Mouse (Mus musculus) natural killer cell, adult 2 months (primary cell): Measurements from ENCODE around the gene Gm10251.
A peak's percentile ranks its signal among the peaks of the same experiment; 100 is the strongest.
"Not testable (repeated sequence)": the region's sequence is repeated elsewhere in the genome, so short reads cannot be mapped to it uniquely, and the experiment has no call there.

Experiments
- DNase-seq, 2 experiments: peaks; one replicate each; pipeline ENCODE4 v3.0.0; 2022; ENCODE audit warnings: low spot score in 2 of 2

Gene Gm10251

DNA sequence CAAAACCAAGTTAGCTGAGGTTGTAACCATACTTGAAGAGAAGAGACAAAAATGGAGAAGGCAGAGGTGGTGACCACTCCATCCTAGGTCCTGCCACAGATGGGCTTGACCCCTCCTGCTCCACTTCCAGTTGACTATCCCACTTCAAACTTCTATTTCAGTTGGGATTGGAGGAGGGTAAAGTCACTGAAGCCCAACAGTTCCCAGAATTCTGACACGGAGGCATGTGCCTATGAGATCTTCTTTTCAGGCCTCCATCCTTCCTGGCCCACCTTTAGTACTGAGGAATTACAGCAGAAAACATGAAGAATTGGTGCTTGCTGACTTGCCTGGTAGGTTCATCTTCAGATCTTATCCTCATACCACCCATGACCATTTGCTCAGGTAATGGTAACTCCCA is at the start of gene Gm10251:
Gm10251 (minus strand) TSS at position 101 of the 400 bp plus-strand sequence.
- DNase-seq, result not testable (repeated sequence)

DNA sequence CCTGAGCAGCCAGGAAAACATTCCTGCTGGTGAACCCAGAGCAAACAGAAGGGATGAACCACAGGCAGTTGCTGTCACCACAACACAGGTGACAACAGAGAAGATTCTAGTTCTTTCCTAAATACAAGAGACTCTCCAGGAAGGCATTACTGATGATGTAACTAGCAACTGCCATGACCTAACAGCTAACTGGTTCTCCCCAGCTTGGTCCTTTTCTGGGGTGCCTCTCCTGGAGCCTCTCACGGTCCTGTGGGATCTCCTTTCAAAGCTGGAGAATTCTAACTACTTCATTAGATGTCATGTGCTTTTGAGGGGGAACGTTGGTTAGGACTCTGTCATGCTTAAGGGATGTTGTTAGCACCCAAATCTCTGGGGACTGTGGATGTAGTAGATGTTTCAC is 36.2 kb upstream of the Gm10251 start, which contains the start of gene Gm8050:
Gm8050 (minus strand) TSS at position 101 of the 400 bp plus-strand sequence.
- DNase-seq, result not testable (repeated sequence)

DNA sequence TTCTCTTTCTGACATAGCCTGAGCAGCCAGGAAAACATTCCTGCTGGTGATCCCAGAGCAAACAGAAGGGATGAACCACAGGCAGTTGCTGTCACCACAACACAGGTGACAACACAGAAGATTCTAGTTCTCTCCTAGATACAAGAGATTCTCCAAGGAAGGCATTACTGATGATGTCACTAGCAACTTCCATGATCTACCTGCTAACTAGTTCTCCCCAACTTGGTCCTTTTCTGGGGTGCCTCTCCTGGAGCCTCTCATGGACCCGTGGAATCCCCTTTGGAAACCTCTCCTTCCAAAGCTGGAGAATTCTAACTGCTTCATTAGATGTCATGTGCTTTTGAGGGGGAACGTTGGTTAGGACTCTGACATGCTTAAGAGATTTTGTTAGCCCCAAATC is 61.7 kb downstream of the Gm10251 start, which contains the start of gene Gm3460:
Gm3460 (minus strand) TSS at position 101 of the 400 bp plus-strand sequence.
- not testable (repeated sequence) for DNase-seq

DNA sequence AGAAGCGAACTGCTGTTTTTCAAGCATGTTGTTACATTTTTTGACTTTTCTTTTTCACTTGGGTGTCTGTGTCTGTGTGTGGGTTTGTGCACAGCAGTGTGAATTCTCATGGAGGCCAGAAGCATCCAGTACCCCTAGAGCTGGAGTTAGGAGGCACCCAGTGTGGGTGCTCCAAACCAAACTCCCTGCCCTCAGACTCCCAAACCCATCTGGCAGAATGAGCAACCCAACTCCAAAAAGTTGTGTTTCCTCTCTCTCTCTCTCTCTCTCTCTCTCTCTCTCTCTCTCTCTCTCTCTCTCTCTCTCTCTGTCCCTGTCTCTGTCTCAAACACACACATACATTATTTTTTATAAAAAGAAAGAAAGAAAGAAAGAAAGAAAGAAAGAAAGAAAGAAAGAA is 77.5 kb downstream of the Gm10251 start:
- peak in 1 of 2 experiments; percentile 0 for DNase-seq

DNA sequence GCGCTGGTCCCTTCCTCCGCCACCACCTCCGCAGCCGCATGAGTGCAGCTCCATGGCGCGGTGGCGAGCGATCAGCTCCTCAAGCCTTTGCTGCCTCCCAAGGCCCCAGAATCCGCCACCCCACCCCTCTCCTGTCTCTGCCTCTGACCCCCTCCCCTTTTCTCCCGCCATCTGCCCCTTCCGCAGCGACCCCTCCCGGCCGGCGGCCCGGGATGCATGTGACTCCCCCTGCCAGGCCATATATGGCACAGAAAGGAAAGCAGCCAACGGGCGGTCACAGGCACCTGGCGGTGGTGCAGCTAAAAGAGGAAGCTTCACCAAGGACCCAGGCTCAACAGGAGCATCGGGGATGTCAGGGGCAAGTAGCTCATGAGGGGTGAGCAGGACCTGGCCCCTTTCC is 79.0 kb downstream of the Gm10251 start:
- DNase-seq, result not testable (repeated sequence)

DNA sequence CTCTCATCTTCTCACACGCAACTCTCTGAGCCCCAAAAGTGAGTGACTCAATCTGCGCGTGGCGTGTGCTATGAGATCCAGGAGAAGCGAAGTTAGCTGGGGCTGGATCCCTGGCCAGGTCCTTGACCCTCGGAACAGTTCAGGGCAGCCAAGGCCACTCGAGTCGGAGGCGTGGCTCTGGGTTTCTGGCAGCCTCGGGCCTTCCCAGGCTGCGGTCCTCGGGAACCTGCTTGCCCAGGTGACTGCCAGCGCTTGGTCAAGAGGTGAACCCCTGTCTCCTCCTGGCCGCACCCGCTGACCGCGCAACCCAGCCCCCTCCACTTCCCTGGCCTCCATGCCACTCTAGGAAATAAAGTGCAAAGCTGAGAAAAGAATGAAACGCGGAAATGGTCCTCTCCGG is 79.4 kb downstream of the Gm10251 start:
- not testable (repeated sequence) for DNase-seq

DNA sequence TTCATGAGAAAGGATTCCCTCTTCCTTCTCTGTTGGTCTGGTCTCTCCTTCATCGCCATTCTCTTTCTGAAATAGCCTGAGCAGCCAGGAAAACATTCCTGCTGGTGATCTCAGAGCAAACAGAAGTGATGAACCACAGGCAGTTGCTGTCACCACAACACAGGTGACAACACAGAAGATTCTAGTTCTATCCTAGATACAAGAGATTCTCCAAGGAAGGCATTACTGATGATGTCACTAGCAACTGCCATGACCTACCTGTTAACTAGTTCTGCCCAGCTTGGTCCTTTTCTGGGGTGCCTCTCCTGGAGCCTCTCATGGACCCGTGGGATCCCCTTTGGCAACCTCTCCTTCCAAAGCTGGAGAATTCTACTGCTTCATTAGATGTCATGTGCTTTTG is 93.5 kb downstream of the Gm10251 start, which contains the start of gene Gm3629:
Gm3629 (minus strand) TSS at position 101 of the 400 bp plus-strand sequence.
- not testable (repeated sequence) for DNase-seq
